Mouse (Mus musculus) heart, embryonic 14.5 days (tissue): Measurements from ENCODE around the gene Otos. TPM values are rescaled to one million over a fixed set of nuclear protein-coding genes. Genes with fewer than 3 reads are reported as not detected.

ENCODE experiments used
- ATAC-seq: fragments of 200-750 bp; cut with Nextera tagmentation; 2 replicates; pipeline ENCODE4 v1.8.0; 2017; ENCODE audit warnings: low read depth, moderate TSS enrichment; ENCODE audit not compliant: insufficient number of reproducible peaks, insufficient read depth, low FRiP score
- H3K27ac ChIP-seq, 2 experiments: fragments of 200-500 bp in 1 of 2; fragments of 300-500 bp in 1 of 2; sonication (generic) in 1 of 2; replicated peaks in 1 of 2; 2 replicates each; pipeline ENCODE4 v1.5.1; 2012 to 2014; ENCODE audit warnings: low read depth in 2 of 2, low read length in 2 of 2, control low read depth in 1 of 2, mild to moderate bottlenecking in 1 of 2, mixed read lengths in 1 of 2; ENCODE audit not compliant: control insufficient read depth in 1 of 2, insufficient read depth in 1 of 2
- H3K27me3 ChIP-seq: fragments of 300-500 bp; sonication (generic); 2 replicates; pipeline ENCODE4 v1.6.1; 2014; ENCODE audit warnings: mild to moderate bottlenecking, low read length, control low read depth; ENCODE audit not compliant: control insufficient read depth, insufficient read depth
- H3K36me3 ChIP-seq: fragments of 300-500 bp; sonication (generic); 2 replicates; pipeline ENCODE4 v1.6.1; 2014; ENCODE audit warnings: mild to moderate bottlenecking, control low read depth, low read length, mixed read lengths; ENCODE audit not compliant: control insufficient read depth, insufficient read depth
- H3K4me1 ChIP-seq, 2 experiments: fragments of 200-500 bp in 1 of 2; fragments of 300-500 bp in 1 of 2; sonication (generic) in 1 of 2; 2 replicates each; pipeline ENCODE4 v1.6.1; 2012 to 2014; ENCODE audit warnings: low read length in 2 of 2, control low read depth in 1 of 2, mixed read lengths in 1 of 2; ENCODE audit not compliant: control insufficient read depth in 2 of 2, insufficient read depth in 2 of 2
- H3K4me2 ChIP-seq: fragments of 300-500 bp; sonication (generic); 2 replicates; pipeline ENCODE4 v1.6.1; 2014; ENCODE audit warnings: mild to moderate bottlenecking, low read length
- H3K4me3 ChIP-seq, 2 experiments: fragments of 200-500 bp in 1 of 2; fragments of 300-500 bp in 1 of 2; sonication (generic) in 1 of 2; 2 replicates each; pipeline ENCODE4 v1.5.1; 2012 to 2014; ENCODE audit warnings: low read length in 2 of 2, mild to moderate bottlenecking in 2 of 2, control low read depth in 1 of 2, low read depth in 1 of 2, moderate library complexity in 1 of 2; ENCODE audit not compliant: control insufficient read depth in 1 of 2, insufficient read depth in 1 of 2
- H3K9ac ChIP-seq: fragments of 300-500 bp; sonication (generic); 2 replicates; pipeline ENCODE4 v1.6.1; 2014; ENCODE audit warnings: mild to moderate bottlenecking, low read length
- H3K9me3 ChIP-seq: fragments of 300-500 bp; sonication (generic); 2 replicates; pipeline ENCODE4 v1.6.1; 2016; ENCODE audit warnings: low read length, control low read depth; ENCODE audit not compliant: control insufficient read depth
- WGBS: fragments of 180-500 bp; shearing (Covaris S2); extraction: QIAGEN DNeasy Blood & Tissue Kit; methylation state at CpG from one replicate; pipeline ENCODE4 v1.1.7; 2014; 5-methylcytosine and 5-hydroxymethylcytosine counted together
- polyA plus RNA-seq: library from polyadenylated mRNA; unstranded; fragments of >200 nt; fragmentation: Nextera tagmentation; extraction: Ambion mirVana; gene quantifications from 2 replicates; pipeline ENCODE4 v1.2.1, GENCODE M21; 2014

The Otos gene
- polyA plus RNA-seq, 1 experiment from 2014 or later = not detected

- H3K4me3 ChIP-seq = no peak overlapping the region
- 41% methylated on average over 4 of the region's 4 CpGs for WGBS
- no peak overlapping the region for H3K4me2 ChIP-seq
- no peaks in the 10 kb centered on the region for H3K9me3 ChIP-seq
- ATAC-seq = no peak
- H3K27me3 ChIP-seq = 0 out of 2 replicates have a peak, but pooled peaks cover 3% of the 10 kb centered on the region
- H3K4me1 ChIP-seq = no peaks in the 10 kb centered on the region
- H3K36me3 ChIP-seq = no peaks in the 10 kb centered on the region
- H3K27ac ChIP-seq = no peak overlapping the region
- H3K9ac ChIP-seq = no peak overlapping the region
Observed at GRCm38 (mm10) chr1:92613175-92613574, 35.5 kb downstream of the Otos start.

GRCm38 (mm10) chr1:92611008-92611407, 37.6 kb downstream of the Otos start:
- no peaks in the 10 kb centered on the region for H3K36me3 ChIP-seq
- no peak overlapping the region for H3K9ac ChIP-seq
- 3% methylated on average over 5 of the region's 5 CpGs for WGBS
- no peaks in the 10 kb centered on the region for H3K9me3 ChIP-seq
- ATAC-seq = no peak
- no peak overlapping the region for H3K4me3 ChIP-seq
- no peak overlapping the region for H3K27ac ChIP-seq
- 0 out of 2 replicates have a peak, but pooled peaks cover 3% of the 10 kb centered on the region for H3K27me3 ChIP-seq
- H3K4me1 ChIP-seq = no peaks in the 10 kb centered on the region
- no peak overlapping the region for H3K4me2 ChIP-seq

GRCm38 (mm10) chr1:92607711-92608110, 40.9 kb downstream of the Otos start:
- Histone ChIP-seq H3K36me3 (no peaks in the 10 kb centered on the region), H3K27ac (no peak overlapping the region), H3K4me3 (no peak overlapping the region), H3K27me3 (peaks cover 8% of the 10 kb centered on the region; the same call in 1 of the 2 replicates), H3K9ac (no peak overlapping the region), H3K9me3 (no peaks in the 10 kb centered on the region), H3K4me1 (no peaks in the 10 kb centered on the region), H3K4me2 (no peak overlapping the region)
- 70% methylated on average over 4 of the region's 4 CpGs for WGBS
- ATAC-seq = no peak

- no peak within 1 kb of the TSS for H3K27ac ChIP-seq
- WGBS = 75% methylated on average over 1 of the region's 1 CpGs
- peaks cover 6% of the 10 kb centered on the region; the same call in 1 of the 2 replicates for H3K27me3 ChIP-seq
- H3K4me2 ChIP-seq = no peak within 1 kb of the TSS
- no peak within 1 kb of the TSS for H3K9ac ChIP-seq
- no peak for ATAC-seq
- no peaks in the 10 kb centered on the region for H3K36me3 ChIP-seq
- no peaks in the 10 kb centered on the region for H3K9me3 ChIP-seq
- H3K4me3 ChIP-seq = no peak within 1 kb of the TSS
- no peaks in the 10 kb centered on the region for H3K4me1 ChIP-seq
Observed at GRCm38 (mm10) chr1:92605482-92605881, 43.2 kb downstream of the Otos start, which contains the start of gene Olfr1410. Gene Olfr1410 (plus strand): TSS chr1:92605782.

GRCm38 (mm10) chr1:92596019-92596418, 52.6 kb downstream of the Otos start:
- H3K4me1 ChIP-seq = no peaks in the 10 kb centered on the region
- WGBS = 69% methylated on average over 3 of the region's 3 CpGs
- no peak overlapping the region for H3K27ac ChIP-seq
- ATAC-seq = no peak; the same call in 1 of the 2 replicates
- H3K9ac ChIP-seq = no peak overlapping the region
- H3K27me3 ChIP-seq = no peaks in the 10 kb centered on the region
- no peaks in the 10 kb centered on the region for H3K36me3 ChIP-seq
- no peak overlapping the region for H3K4me2 ChIP-seq
- no peaks in the 10 kb centered on the region for H3K9me3 ChIP-seq
- H3K4me3 ChIP-seq = no peak overlapping the region

Other genes with a start within 250 kb of the Otos start
- 564 and 575 TPM in 2 replicates for gene Ndufa10, start 175.0 kb downstream of the Otos start, polyA plus RNA-seq
- not detected in 2 replicates for gene Olfr1416, start 163.7 kb downstream of the Otos start, polyA plus RNA-seq
- not detected in 2 replicates for gene Olfr1415, start 152.7 kb downstream of the Otos start, polyA plus RNA-seq
- gene Olfr1414, start 130.2 kb downstream of the Otos start, polyA plus RNA-seq = not detected in 2 replicates
- gene Olfr1413, start 77.5 kb downstream of the Otos start, polyA plus RNA-seq = not detected in 2 replicates
- not detected in 2 replicates for gene Olfr1412, start 63.1 kb downstream of the Otos start, polyA plus RNA-seq
- not detected in 2 replicates for gene Olfr1411, start 54.4 kb downstream of the Otos start, polyA plus RNA-seq
- gene Olfr1410, start 43.1 kb downstream of the Otos start, polyA plus RNA-seq = not detected in 2 replicates
- not detected in 2 replicates for gene Olfr12, start 31.1 kb downstream of the Otos start, polyA plus RNA-seq
- gene Cops9, start 6.9 kb downstream of the Otos start, polyA plus RNA-seq = 521 and 566 TPM in 2 replicates
- gene Gpc1, start 182.8 kb upstream of the Otos start, polyA plus RNA-seq = 55.3 and 59.7 TPM in 2 replicates